Mouse (Mus musculus): ENCODE measurements at regions not wholly inside any gene's neighbourhood (a gene's known extent, or its start where the extent isn't known, plus 50 kb on each side); places are given as distances from the start of the nearest gene placed in this dataset.

GRCm38 (mm10) chr4:47620700-47621099 lies 146.2 kb downstream of the Sec61b start:
- no peak for TF ChIP-seq POLR2A (IDR thresholded peaks at IDR 0.05; ENCODE audit: control insufficient read depth, extremely low read depth, insufficient read depth, low read length, poor library complexity)
- TF ChIP-seq CTCF (IDR thresholded peaks at IDR 0.05; ENCODE audit: borderline replicate concordance, control insufficient read depth, extremely low read depth, insufficient read depth, low read length, poor library complexity), result no peak
